Mouse (Mus musculus) neural tube, embryonic 12.5 days (tissue): ENCODE data around the gene Zfand3. TPM values are rescaled to one million over a fixed set of nuclear protein-coding genes. Genes with fewer than 3 reads are reported as not detected.

Source experiments
- ATAC-seq: fragments of 200-750 bp; cut with Nextera tagmentation; 2 replicates; pipeline ENCODE4 v1.8.0; 2017; ENCODE audit warnings: low read depth, mild to moderate bottlenecking, moderate TSS enrichment, moderate library complexity; ENCODE audit not compliant: low FRiP score
- H3K27ac ChIP-seq: fragments of 300-500 bp; sonication (generic); 2 replicates; pipeline ENCODE4 v1.5.1; 2016
- H3K27me3 ChIP-seq: fragments of 300-500 bp; sonication (generic); replicated peaks from 2 replicates; pipeline ENCODE4 v1.6.1; 2016; ENCODE audit warnings: mild to moderate bottlenecking
- H3K36me3 ChIP-seq: fragments of 300-500 bp; sonication (generic); 2 replicates; pipeline ENCODE4 v1.6.1; 2016; ENCODE audit warnings: mild to moderate bottlenecking
- H3K4me1 ChIP-seq: fragments of 300-500 bp; sonication (generic); 2 replicates; pipeline ENCODE4 v1.6.1; 2016
- H3K4me2 ChIP-seq: fragments of 300-500 bp; sonication (generic); replicated peaks from 2 replicates; pipeline ENCODE4 v1.6.1; 2016; ENCODE audit warnings: mild to moderate bottlenecking
- H3K4me3 ChIP-seq: fragments of 300-500 bp; sonication (generic); 2 replicates; pipeline ENCODE4 v1.5.1; 2016
- H3K9ac ChIP-seq: fragments of 300-500 bp; sonication (generic); 2 replicates; pipeline ENCODE4 v1.6.1; 2016; ENCODE audit warnings: mild to moderate bottlenecking
- H3K9me3 ChIP-seq: fragments of 300-500 bp; sonication (generic); 2 replicates; pipeline ENCODE4 v1.6.1; 2016; ENCODE audit warnings: mild to moderate bottlenecking
- WGBS: fragments of 180-500 bp; shearing (Covaris S2); methylation state at CpG from one replicate; pipeline ENCODE4 v1.1.7; 2016; 5-methylcytosine and 5-hydroxymethylcytosine counted together
- polyA plus RNA-seq: library from polyadenylated mRNA; unstranded; fragments of >200 nt; fragmentation: Nextera tagmentation; extraction: Ambion mirVana; gene quantifications from 2 replicates; pipeline ENCODE4 v1.2.1, GENCODE M21; 2016

Zfand3 gene
- polyA plus RNA-seq, 1 experiment from 2014 or later = 88.4 TPM

- Histone ChIP-seq H3K36me3 (no peaks in the 10 kb centered on the region), H3K9ac (no peak overlapping the region), H3K27me3 (no peaks in the 10 kb centered on the region), H3K27ac (no peak overlapping the region), H3K4me1 (peaks cover 13% of the 10 kb centered on the region), H3K4me3 (no peak overlapping the region), H3K4me2 (no peak overlapping the region), H3K9me3 (no peaks in the 10 kb centered on the region)
- no peak for ATAC-seq
- WGBS = 85% methylated on average over 5 of the region's 5 CpGs
Observed at GRCm38 (mm10) chr17:30118036-30118435, 113.5 kb downstream of the Zfand3 start.

DNA sequence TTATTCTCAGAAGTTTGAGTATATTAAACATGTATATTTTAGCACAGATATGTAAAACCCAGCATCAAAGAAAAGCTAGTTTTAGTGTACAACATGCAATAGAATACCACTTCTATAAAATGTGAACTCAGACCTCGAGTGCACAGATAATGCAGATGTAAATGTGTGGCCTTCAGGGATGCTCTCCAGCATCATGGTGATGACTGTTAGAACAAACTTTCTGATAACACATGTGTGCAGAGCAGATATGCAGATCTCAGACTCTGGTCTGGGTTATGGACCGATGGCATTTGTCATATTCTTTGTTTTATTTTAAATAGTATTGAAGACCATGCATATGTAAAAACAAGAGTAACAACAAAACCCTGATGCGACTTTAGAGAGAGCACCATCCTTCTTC lies 117.7 kb downstream of the Zfand3 start:
- ATAC-seq = no peak
- H3K4me3 ChIP-seq = no peak overlapping the region
- 94% methylated on average over 3 of the region's 3 CpGs for WGBS

DNA sequence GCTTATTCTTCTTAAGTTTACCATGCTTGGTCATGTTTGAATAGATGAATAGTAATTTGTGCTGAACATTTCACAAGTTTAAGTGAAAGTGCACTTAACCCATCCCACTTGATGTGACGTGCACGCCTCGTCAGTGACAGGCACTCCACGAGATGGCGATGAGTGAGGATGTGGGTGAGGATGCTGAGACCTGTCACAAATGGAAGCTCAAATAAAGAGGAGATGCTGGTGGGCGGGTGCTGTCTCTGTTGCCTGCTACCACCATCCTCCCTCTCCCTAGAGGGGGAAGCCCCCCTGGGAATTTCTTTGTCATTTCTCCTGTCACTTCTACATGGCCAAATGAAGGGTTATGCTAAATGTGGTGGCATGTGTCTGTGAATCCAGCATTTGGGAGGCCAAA lies 123.9 kb downstream of the Zfand3 start:
- WGBS = 83% methylated on average over 6 of the region's 6 CpGs
- no peaks in the 10 kb centered on the region for H3K27me3 ChIP-seq

More for the DNA sequence above, 117.7 kb downstream of the Zfand3 start:
- Histone ChIP-seq H3K9ac (no peak overlapping the region), H3K9me3 (no peaks in the 10 kb centered on the region), H3K36me3 (no peaks in the 10 kb centered on the region), H3K4me2 (no peak overlapping the region), H3K27me3 (no peaks in the 10 kb centered on the region), H3K4me1 (0 out of 2 replicates have a peak, but pooled peaks cover 3% of the 10 kb centered on the region), H3K27ac (no peak overlapping the region)

DNA sequence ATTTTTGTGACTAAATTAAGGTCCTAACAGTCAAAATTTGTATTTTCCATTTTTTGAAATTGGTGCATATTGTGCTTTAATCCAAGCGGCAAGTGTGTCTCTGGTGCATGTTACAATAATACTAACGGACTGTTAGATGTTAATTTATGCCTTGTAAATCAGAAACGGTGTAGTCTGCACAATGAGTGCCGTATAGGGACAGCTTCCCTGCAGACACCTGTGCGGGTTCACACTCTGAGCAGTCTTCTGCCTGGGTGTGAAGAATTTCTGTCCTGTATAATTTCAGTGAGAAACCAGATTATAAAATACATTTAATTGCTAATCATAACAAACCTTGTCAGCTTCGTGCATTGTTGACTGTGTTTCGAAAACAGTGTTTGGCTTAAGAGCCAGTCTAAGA lies 124.7 kb downstream of the Zfand3 start:
- Histone ChIP-seq H3K4me3 (no peak overlapping the region), H3K27ac (no peak overlapping the region), H3K4me2 (no peak overlapping the region), H3K27me3 (no peaks in the 10 kb centered on the region), H3K36me3 (no peaks in the 10 kb centered on the region), H3K4me1 (no peaks in the 10 kb centered on the region), H3K9me3 (no peaks in the 10 kb centered on the region), H3K9ac (no peak overlapping the region)
- 78% methylated on average over 7 of the region's 7 CpGs for WGBS
- no peak for ATAC-seq

More for the DNA sequence above, 123.9 kb downstream of the Zfand3 start:
- Histone ChIP-seq H3K4me3 (no peak overlapping the region), H3K4me2 (no peak overlapping the region), H3K36me3 (no peaks in the 10 kb centered on the region), H3K4me1 (no peaks in the 10 kb centered on the region), H3K9ac (no peak overlapping the region), H3K27ac (no peak overlapping the region), H3K9me3 (no peaks in the 10 kb centered on the region)
- ATAC-seq = no peak

- no peak overlapping the region for H3K9ac ChIP-seq
- no peak overlapping the region for H3K27ac ChIP-seq
- no peak overlapping the region for H3K4me2 ChIP-seq
- 81% methylated on average over 4 of the region's 4 CpGs for WGBS
- peaks cover 3% of the 10 kb centered on the region; the same call in 1 of the 2 replicates for H3K4me1 ChIP-seq
- H3K36me3 ChIP-seq = peaks cover 2% of the 10 kb centered on the region
- H3K27me3 ChIP-seq = no peaks in the 10 kb centered on the region
- ATAC-seq = no peak
- no peak overlapping the region for H3K4me3 ChIP-seq
- no peaks in the 10 kb centered on the region for H3K9me3 ChIP-seq
Observed at GRCm38 (mm10) chr17:30130326-30130725, 125.8 kb downstream of the Zfand3 start.

DNA sequence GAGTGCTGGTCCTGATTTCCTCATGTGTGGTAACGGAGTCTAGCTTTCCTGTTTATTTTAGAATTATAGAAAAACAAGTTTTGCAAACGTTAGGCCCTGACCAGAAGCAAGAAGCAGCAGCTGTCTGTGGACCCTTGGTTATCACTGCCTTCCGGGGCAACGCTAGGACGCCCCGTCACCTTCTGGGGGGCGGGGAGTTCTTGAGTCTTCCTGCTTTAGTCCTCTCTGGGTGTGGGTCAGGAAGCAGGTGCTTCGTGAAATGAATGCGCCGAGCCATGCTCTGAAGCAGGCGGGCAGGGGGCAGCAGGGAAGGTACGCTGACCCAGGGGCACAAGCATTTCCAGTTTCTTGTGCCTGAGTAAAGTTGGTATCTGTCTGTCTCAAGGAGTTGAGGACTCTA lies 129.1 kb downstream of the Zfand3 start:
- Histone ChIP-seq H3K4me1 (peaks cover 3% of the 10 kb centered on the region; the same call in 1 of the 2 replicates), H3K9me3 (no peaks in the 10 kb centered on the region), H3K27ac (no peak overlapping the region), H3K27me3 (no peaks in the 10 kb centered on the region), H3K36me3 (peaks cover 8% of the 10 kb centered on the region), H3K4me3 (no peak overlapping the region), H3K9ac (no peak overlapping the region), H3K4me2 (no peak overlapping the region)
- ATAC-seq = no peak
- WGBS = 90% methylated on average over 12 of the region's 12 CpGs

DNA sequence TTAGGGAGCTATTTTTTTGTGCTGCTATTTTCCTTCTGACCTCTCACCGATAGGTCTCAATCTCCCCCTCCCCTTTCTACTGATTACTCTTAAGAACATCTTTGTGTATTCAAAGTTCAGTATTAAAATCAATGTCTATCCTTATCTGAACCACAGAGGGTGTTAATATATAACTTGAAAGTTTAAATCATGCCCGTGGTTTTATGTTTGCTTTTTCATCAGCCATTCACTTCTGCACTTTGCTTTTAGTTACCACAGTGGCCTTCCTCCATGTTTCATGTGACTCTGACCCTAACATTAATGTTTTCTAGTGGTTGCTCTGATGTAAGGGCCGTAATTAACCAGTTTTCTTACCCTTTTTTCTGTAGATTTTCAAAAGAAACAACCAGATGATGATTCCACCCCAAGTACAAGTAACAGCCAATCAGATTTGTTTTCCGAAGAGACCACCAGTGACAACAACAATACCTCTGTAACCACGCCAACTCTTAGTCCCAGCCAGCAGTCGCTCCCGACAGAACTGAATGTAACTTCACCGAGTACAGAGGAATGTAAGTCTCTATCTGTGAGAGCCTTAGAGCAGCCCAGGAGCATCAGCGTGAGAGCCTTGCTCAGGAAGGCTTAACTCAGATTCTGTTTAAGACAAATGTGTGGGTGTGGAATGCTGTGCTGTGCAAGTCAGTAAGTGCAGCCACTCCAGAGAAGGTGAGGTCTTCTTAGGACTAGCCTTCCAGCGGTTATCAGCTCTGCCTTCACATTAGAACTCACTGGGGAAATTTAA lies 130.6 kb downstream of the Zfand3 start:
- 76% methylated on average over 10 of the region's 10 CpGs for WGBS
- Histone ChIP-seq H3K27me3 (no peaks in the 10 kb centered on the region), H3K27ac (no peak overlapping the region), H3K9me3 (no peaks in the 10 kb centered on the region), H3K4me3 (no peak overlapping the region), H3K9ac (no peak overlapping the region), H3K4me1 (peaks cover 3% of the 10 kb centered on the region; the same call in 1 of the 2 replicates), H3K4me2 (no peak overlapping the region), H3K36me3 (peaks cover 8% of the 10 kb centered on the region)
- ATAC-seq = no peak

- peaks cover 8% of the 10 kb centered on the region for H3K36me3 ChIP-seq
- H3K4me2 ChIP-seq = no peak overlapping the region
- no peak for ATAC-seq
- no peak overlapping the region for H3K27ac ChIP-seq
- peaks cover 3% of the 10 kb centered on the region; the same call in 1 of the 2 replicates for H3K4me1 ChIP-seq
- WGBS = 94% methylated on average over 6 of the region's 6 CpGs
- H3K9ac ChIP-seq = no peak overlapping the region
- no peaks in the 10 kb centered on the region for H3K9me3 ChIP-seq
- no peaks in the 10 kb centered on the region for H3K27me3 ChIP-seq
- H3K4me3 ChIP-seq = no peak overlapping the region
Observed at GRCm38 (mm10) chr17:30135890-30136289, 131.4 kb downstream of the Zfand3 start.

GRCm38 (mm10) chr17:30136684-30137083 lies 132.2 kb downstream of the Zfand3 start:
- H3K36me3 ChIP-seq = peaks cover 8% of the 10 kb centered on the region
- no peak overlapping the region for H3K27ac ChIP-seq
- no peak overlapping the region for H3K4me2 ChIP-seq
- ATAC-seq = no peak
- no peak overlapping the region for H3K9ac ChIP-seq
- 77% methylated on average over 5 of the region's 5 CpGs for whole genome bisulfite sequencing
- H3K4me1 ChIP-seq = peaks cover 3% of the 10 kb centered on the region; the same call in 1 of the 2 replicates
- no peaks in the 10 kb centered on the region for H3K27me3 ChIP-seq
- no peaks in the 10 kb centered on the region for H3K9me3 ChIP-seq
- no peak overlapping the region for H3K4me3 ChIP-seq

- no peak for ATAC-seq
- WGBS = 90% methylated on average over 4 of the region's 4 CpGs
Observed at GRCm38 (mm10) chr17:30137115-30137514, 132.6 kb downstream of the Zfand3 start.

DNA sequence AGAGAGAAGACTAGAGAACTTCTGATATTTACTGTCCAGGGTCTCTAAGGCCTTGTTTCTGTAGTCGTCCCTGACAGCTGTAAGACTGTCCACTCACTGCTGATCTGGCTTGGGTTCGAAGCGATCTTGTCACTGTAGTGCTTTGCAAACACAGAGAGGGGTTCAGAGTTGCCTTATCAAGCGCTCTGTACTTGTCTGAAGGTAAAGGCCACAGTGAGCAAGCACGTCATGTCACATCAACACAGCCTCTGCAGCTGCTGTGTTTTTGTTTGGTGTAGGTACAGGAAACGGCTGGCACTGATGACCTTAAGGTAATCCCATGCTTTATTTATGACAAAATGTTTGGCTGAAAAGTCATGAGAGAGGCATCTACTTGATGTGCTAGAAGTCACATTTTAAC lies 139.6 kb downstream of the Zfand3 start:
- no peak overlapping the region for H3K27ac ChIP-seq
- H3K9me3 ChIP-seq = no peaks in the 10 kb centered on the region
- WGBS = 85% methylated on average over 6 of the region's 6 CpGs
- no peaks in the 10 kb centered on the region for H3K36me3 ChIP-seq
- no peak overlapping the region for H3K4me3 ChIP-seq
- ATAC-seq = no peak
- no peaks in the 10 kb centered on the region for H3K27me3 ChIP-seq
- no peak overlapping the region for H3K9ac ChIP-seq
- peaks cover 20% of the 10 kb centered on the region for H3K4me1 ChIP-seq
- no peak overlapping the region for H3K4me2 ChIP-seq

More at GRCm38 (mm10) chr17:30137115-30137514, 132.6 kb downstream of the Zfand3 start:
- Histone ChIP-seq H3K9me3 (no peaks in the 10 kb centered on the region), H3K27ac (no peak overlapping the region), H3K27me3 (no peaks in the 10 kb centered on the region), H3K9ac (no peak overlapping the region), H3K4me3 (no peak overlapping the region), H3K4me1 (peaks cover 3% of the 10 kb centered on the region; the same call in 1 of the 2 replicates), H3K36me3 (peaks cover 8% of the 10 kb centered on the region), H3K4me2 (no peak overlapping the region)

GRCm38 (mm10) chr17:30145596-30146149 lies 141.1 kb downstream of the Zfand3 start:
- WGBS = 83% methylated on average over 10 of the region's 10 CpGs
- H3K36me3 ChIP-seq = no peaks in the 10 kb centered on the region
- ATAC-seq = no peak
- peaks cover 27% of the 10 kb centered on the region for H3K4me1 ChIP-seq
- H3K4me2 ChIP-seq = no peak overlapping the region
- no peak overlapping the region for H3K4me3 ChIP-seq
- H3K27ac ChIP-seq = no peak overlapping the region
- no peak overlapping the region for H3K9ac ChIP-seq
- no peaks in the 10 kb centered on the region for H3K9me3 ChIP-seq
- no peaks in the 10 kb centered on the region for H3K27me3 ChIP-seq
